Mouse (Mus musculus): ENCODE measurements at regions not wholly inside any gene's neighbourhood (a gene's known extent, or its start where the extent isn't known, plus 50 kb on each side); places are given as distances from the start of the nearest gene placed in this dataset.
"Not testable (repeated sequence)": the region's sequence is repeated elsewhere in the genome, so short reads cannot be mapped to it uniquely, and the experiment has no call there.

DNA sequence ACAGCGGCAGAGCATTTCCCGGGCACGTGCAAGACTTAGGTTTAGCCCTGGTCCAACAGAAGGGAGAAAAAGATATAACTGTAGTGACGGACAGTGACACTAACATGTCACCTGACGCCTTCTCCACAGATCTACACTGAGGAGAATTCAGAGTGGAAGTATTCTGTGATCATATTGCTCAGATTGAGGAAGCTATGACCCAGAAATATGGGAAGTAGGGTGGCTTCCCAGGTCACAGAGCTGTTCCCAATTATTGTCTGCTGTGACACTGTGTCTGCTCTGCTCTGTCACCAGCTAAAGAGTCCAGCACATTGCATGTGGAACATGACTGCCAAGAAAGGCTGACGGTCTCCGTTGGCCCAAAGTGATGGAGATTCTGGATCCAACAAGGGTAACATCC, 167.0 kb downstream of the Tomm20 start:
- H3K27ac ChIP-seq (ENCODE audit: control insufficient read depth, insufficient read depth, low read depth, low read length, poor library complexity), result no peak overlapping the region
- 58% methylated on average over 7 of the region's 7 CpGs for WGBS
- H3K4me3 ChIP-seq (replicated peaks; ENCODE audit: control insufficient read depth, low read depth, low read length), result no peak overlapping the region
- H3K4me1 ChIP-seq (ENCODE audit: control insufficient read depth, insufficient read depth, low read length), result peaks cover 5% of the 10 kb centered on the region; the same call in 1 of the 2 replicates
- no peak for TF ChIP-seq POLR2A (IDR thresholded peaks at IDR 0.05; ENCODE audit: borderline replicate concordance, control insufficient read depth, low read depth, low read length)
- TF ChIP-seq CTCF (IDR thresholded peaks at IDR 0.05; ENCODE audit: control insufficient read depth, insufficient read depth, low read length), result no peak

DNA sequence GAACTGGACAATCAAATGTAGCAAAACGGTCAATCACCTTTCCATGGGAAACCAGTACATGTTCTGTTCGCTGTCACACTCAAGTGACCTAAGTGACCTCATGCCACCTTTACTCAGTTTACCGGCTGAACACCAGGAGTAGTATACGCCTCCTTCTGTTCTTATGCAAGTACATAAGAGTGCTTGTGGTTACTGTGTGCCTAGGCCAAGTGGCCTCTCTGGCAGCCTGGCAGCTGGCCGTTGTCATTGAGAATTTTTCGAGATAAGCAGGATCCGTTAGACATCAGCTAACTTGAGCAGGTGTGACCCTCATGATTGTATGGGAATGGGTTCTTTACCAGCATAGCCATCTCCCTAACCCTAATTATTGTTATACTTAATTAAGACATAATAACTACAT, 167.5 kb downstream of the Tomm20 start:
- Histone ChIP-seq H3K27ac (ENCODE audit: control insufficient read depth, insufficient read depth, low read depth, low read length, poor library complexity) (no peak overlapping the region), H3K4me1 (ENCODE audit: control insufficient read depth, insufficient read depth, low read length) (peaks cover 5% of the 10 kb centered on the region; the same call in 1 of the 2 replicates), H3K4me3 (replicated peaks; ENCODE audit: control insufficient read depth, low read depth, low read length) (no peak overlapping the region)
- WGBS, result 58% methylated on average over 7 of the region's 7 CpGs
- TF ChIP-seq POLR2A (IDR thresholded peaks at IDR 0.05; ENCODE audit: borderline replicate concordance, control insufficient read depth, low read depth, low read length), result no peak
- no peak for TF ChIP-seq CTCF (IDR thresholded peaks at IDR 0.05; ENCODE audit: control insufficient read depth, insufficient read depth, low read length)

DNA sequence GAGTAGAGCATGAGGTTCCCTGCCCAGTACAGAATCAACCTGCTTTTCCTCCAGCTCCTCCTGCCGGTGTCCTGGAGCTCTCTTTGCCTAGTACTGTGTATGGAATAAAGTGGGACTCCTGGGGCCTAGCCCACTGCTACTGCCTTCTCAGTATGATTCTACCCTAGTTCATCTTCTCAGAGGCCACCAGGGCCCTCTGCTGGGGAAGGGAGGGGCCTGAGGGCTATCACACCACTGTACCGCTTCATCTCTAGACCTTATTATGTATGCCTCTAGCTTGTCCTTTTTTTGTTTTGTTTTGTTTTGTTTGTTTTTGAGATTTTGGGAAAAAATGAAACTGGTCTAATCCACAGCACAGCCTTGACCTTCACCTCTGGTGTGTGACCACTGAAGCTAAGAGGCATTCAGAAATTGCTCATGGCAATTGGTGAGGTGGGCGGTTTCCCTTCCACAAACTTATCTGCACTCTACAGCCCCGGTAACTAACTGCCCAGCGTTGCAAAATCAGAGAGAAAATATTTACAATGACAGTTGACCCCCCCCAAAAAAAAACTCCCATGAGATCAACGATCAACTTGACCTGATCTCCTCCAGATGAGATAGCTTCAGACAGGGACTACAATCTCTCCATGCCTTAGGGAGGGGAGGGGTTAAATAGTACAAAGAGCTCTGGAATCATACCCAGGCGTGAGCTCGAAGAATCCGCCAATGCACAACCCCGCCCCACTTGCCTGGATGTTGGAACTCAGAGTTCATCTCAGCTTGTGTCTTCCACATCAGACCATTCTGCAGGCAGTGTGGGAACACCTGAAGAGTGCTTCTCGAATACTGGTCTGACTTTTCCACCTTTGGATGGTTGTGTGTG, 168.8 kb downstream of the Tomm20 start:
- Histone ChIP-seq H3K27ac (ENCODE audit: control insufficient read depth, insufficient read depth, low read depth, low read length, poor library complexity) (no peak overlapping the region), H3K4me1 (ENCODE audit: control insufficient read depth, insufficient read depth, low read length) (peaks cover 7% of the 10 kb centered on the region; the same call in 1 of the 2 replicates), H3K4me3 (replicated peaks; ENCODE audit: control insufficient read depth, low read depth, low read length) (no peak overlapping the region)
- WGBS, result 43% methylated on average over 11 of the region's 11 CpGs
- TF ChIP-seq POLR2A (IDR thresholded peaks at IDR 0.05; ENCODE audit: borderline replicate concordance, control insufficient read depth, low read depth, low read length), result no peak
- peak; percentile 50 for TF ChIP-seq CTCF (IDR thresholded peaks at IDR 0.05; ENCODE audit: control insufficient read depth, insufficient read depth, low read length)

DNA sequence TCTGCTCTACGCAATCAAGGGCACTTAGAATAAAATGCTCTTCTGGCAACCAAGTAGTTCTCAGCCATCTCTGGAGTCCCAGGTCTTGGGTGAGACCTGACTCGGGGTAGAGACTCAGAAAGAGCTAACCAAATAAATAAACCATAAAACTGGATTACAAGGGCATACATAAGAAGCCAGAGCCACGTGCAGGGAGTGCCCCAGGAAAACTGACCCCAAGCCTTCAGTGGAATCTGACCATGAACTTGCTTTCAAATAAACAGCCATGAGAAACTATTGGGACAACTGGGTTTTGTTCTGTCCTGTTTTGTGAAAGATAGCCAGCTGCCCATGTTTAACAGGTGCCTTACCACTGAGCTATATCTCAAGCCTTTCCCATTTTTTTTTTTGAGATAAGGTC, 170.3 kb downstream of the Tomm20 start:
- no peak overlapping the region for H3K27ac ChIP-seq (ENCODE audit: control insufficient read depth, insufficient read depth, low read depth, low read length, poor library complexity)
- H3K4me1 ChIP-seq (ENCODE audit: control insufficient read depth, insufficient read depth, low read length), result peaks cover 12% of the 10 kb centered on the region
- WGBS, result 86% methylated on average over 3 of the region's 3 CpGs
- no peak overlapping the region for H3K4me3 ChIP-seq (replicated peaks; ENCODE audit: control insufficient read depth, low read depth, low read length)
- no peak for TF ChIP-seq CTCF (IDR thresholded peaks at IDR 0.05; ENCODE audit: control insufficient read depth, insufficient read depth, low read length)
- no peak for TF ChIP-seq POLR2A (IDR thresholded peaks at IDR 0.05; ENCODE audit: borderline replicate concordance, control insufficient read depth, low read depth, low read length)

DNA sequence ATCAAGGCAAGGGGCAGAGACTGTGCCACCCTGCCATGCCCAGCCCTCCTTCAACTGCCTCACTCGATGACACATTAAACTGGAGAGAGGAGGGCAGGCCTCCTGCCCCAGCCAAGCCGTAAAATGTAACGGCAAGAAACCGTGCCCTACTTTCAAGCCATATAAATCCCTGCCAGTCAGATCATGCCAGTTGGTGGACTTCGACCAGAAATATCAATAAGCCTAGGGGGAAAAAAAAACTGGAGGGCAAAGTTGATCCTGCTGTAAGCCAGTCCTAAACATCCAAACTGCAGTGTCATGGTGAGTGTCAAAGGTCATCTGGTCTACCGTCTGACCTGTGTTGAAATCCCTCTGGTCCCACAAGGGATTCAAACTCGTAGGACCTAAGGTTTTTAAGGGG, 170.8 kb downstream of the Tomm20 start:
- Histone ChIP-seq H3K27ac (ENCODE audit: control insufficient read depth, insufficient read depth, low read depth, low read length, poor library complexity) (no peak overlapping the region), H3K4me1 (ENCODE audit: control insufficient read depth, insufficient read depth, low read length) (peaks cover 12% of the 10 kb centered on the region), H3K4me3 (replicated peaks; ENCODE audit: control insufficient read depth, low read depth, low read length) (no peak overlapping the region)
- TF ChIP-seq POLR2A (IDR thresholded peaks at IDR 0.05; ENCODE audit: borderline replicate concordance, control insufficient read depth, low read depth, low read length) (no peak), CTCF (IDR thresholded peaks at IDR 0.05; ENCODE audit: control insufficient read depth, insufficient read depth, low read length) (no peak)
- 71% methylated on average over 7 of the region's 7 CpGs for WGBS

DNA sequence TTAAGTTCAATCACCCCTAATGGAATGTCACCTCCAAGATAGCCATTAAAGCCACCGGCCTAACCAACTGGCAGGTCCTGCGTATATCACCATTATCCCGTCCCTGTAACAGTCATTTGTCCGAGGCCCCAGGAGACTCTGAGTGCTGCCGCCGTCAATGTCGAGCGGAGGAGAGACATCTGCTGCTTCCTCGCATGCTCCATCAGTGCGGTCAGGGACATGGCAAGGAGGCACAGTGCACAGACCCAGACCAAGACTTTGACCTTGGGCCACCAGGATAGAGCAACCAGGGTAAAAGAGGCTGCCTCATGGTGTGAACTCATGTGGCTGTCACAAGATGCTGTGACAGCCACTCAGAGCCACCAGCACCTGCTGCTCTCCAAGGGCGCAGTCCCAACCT, 172.9 kb downstream of the Tomm20 start:
- H3K27ac ChIP-seq (ENCODE audit: control insufficient read depth, insufficient read depth, low read depth, low read length, poor library complexity), result no peak overlapping the region
- peaks cover 7% of the 10 kb centered on the region for H3K4me1 ChIP-seq (ENCODE audit: control insufficient read depth, insufficient read depth, low read length)
- no peak overlapping the region for H3K4me3 ChIP-seq (replicated peaks; ENCODE audit: control insufficient read depth, low read depth, low read length)
- WGBS, result 92% methylated on average over 11 of the region's 11 CpGs
- no peak for TF ChIP-seq CTCF (IDR thresholded peaks at IDR 0.05; ENCODE audit: control insufficient read depth, insufficient read depth, low read length)
- TF ChIP-seq POLR2A (IDR thresholded peaks at IDR 0.05; ENCODE audit: borderline replicate concordance, control insufficient read depth, low read depth, low read length), result no peak

DNA sequence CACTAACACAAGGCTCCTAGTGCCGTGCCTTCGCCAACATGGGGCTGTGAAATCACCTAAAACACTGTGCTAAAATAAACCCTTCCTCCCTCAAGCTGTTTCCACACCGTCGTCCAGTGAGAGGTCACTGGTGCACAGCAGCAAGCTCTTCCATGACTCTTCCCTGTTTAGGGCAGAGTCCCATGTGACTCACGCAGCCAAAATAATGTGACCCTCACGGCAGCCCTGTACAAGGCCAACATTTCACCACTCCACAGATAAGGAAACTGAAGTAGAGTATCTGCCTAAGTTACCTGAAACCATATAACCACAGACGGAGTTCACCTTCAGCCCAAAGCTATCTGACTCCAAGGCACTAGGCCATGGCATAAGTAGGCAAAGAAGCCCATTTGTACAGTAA, 173.4 kb downstream of the Tomm20 start:
- TF ChIP-seq POLR2A (IDR thresholded peaks at IDR 0.05; ENCODE audit: borderline replicate concordance, control insufficient read depth, low read depth, low read length) (no peak), CTCF (IDR thresholded peaks at IDR 0.05; ENCODE audit: control insufficient read depth, insufficient read depth, low read length) (no peak)
- Histone ChIP-seq H3K27ac (ENCODE audit: control insufficient read depth, insufficient read depth, low read depth, low read length, poor library complexity) (no peak overlapping the region), H3K4me1 (ENCODE audit: control insufficient read depth, insufficient read depth, low read length) (peaks cover 7% of the 10 kb centered on the region), H3K4me3 (replicated peaks; ENCODE audit: control insufficient read depth, low read depth, low read length) (no peak overlapping the region)
- WGBS, result 65% methylated on average over 7 of the region's 7 CpGs

DNA sequence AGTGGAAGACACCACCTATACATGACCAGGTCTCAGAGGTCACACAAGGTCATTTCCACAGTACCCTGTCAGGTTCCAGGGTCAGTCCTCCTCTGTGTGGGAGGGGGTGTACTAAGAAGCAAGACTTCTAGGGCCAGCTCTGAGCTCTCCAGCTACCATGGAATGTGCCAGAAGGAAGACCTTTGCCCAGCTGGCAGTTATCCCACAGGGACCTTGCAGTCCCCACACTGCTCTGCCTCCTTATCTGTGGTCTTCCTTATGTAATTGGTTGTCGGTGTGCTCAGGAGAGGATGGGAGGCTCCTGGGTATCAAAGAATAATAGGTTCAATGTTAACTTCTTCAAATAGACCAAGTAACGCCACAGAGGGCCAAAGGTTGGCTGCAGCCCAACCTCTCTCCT, 175.3 kb downstream of the Tomm20 start:
- not testable (repeated sequence) for H3K4me1 ChIP-seq (ENCODE audit: control insufficient read depth, insufficient read depth, low read length); H3K27ac ChIP-seq (ENCODE audit: control insufficient read depth, insufficient read depth, low read depth, low read length, poor library complexity); H3K4me3 ChIP-seq (replicated peaks; ENCODE audit: control insufficient read depth, low read depth, low read length)
- 52% methylated on average over 2 of the region's 2 CpGs for WGBS

DNA sequence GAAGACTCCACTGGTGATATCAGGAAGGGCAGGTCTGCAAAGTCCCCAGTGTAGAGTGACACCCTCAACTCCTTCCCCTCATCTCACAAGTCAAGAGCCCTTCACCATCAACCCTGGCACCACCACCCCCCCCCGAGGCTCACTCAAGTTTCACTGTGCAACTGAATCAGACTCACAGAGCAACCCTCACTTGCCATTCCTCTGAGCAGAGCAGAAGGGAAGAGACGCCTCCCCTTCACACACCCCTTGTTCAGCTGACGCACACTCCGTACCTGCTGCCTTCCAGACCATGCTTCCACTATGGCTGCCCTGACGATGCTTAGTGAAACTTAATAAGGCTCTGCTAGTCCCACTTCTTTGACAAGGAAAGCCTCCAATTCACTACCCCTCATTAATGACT, 174.4 kb upstream of the Irf2bp2 start:
- TF ChIP-seq CTCF (IDR thresholded peaks at IDR 0.05; ENCODE audit: control insufficient read depth, insufficient read depth, low read length) (no peak), POLR2A (IDR thresholded peaks at IDR 0.05; ENCODE audit: borderline replicate concordance, control insufficient read depth, low read depth, low read length) (no peak)
- 92% methylated on average over 5 of the region's 5 CpGs for WGBS
- H3K4me1 ChIP-seq (ENCODE audit: control insufficient read depth, insufficient read depth, low read length), result peaks cover 14% of the 10 kb centered on the region
- no peak overlapping the region for H3K4me3 ChIP-seq (replicated peaks; ENCODE audit: control insufficient read depth, low read depth, low read length)
- H3K27ac ChIP-seq (ENCODE audit: control insufficient read depth, insufficient read depth, low read depth, low read length, poor library complexity), result no peak overlapping the region

Measured in bone marrow, adult 2 months (tissue).